Mouse (Mus musculus) induced T-regulatory cell, adult 2 months (primary cell): ENCODE data around the gene Cda.

Experiments used
- DNase-seq: peaks from one replicate; pipeline ENCODE4 v3.0.0-alpha.2; 2012; ENCODE audit warnings: low read depth

The Cda gene

GRCm38 (mm10) chr4:138307739-138308138, 60.1 kb downstream of the Cda start:
- DNase-seq: no peak

DNA sequence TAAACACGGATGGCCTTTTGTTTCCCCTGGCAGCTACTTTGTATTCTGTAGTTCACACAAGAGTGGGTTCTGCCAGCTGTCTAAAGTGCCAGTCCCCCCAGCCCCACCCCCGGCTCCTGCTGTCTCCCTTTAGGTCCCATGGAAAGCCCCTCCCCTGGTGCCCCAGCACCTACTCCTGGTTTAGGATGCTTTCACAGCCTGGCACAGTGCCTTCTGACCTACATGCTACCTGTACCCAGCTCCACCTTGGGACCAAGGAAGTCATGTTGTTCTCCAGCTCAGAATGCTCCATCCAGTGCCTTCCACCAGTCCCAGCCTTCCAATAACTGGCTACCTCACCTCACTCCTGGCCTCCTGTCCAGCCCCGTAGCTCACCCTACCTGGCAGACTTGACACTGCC, 60.8 kb downstream of the Cda start:
- no peak for DNase-seq

DNA sequence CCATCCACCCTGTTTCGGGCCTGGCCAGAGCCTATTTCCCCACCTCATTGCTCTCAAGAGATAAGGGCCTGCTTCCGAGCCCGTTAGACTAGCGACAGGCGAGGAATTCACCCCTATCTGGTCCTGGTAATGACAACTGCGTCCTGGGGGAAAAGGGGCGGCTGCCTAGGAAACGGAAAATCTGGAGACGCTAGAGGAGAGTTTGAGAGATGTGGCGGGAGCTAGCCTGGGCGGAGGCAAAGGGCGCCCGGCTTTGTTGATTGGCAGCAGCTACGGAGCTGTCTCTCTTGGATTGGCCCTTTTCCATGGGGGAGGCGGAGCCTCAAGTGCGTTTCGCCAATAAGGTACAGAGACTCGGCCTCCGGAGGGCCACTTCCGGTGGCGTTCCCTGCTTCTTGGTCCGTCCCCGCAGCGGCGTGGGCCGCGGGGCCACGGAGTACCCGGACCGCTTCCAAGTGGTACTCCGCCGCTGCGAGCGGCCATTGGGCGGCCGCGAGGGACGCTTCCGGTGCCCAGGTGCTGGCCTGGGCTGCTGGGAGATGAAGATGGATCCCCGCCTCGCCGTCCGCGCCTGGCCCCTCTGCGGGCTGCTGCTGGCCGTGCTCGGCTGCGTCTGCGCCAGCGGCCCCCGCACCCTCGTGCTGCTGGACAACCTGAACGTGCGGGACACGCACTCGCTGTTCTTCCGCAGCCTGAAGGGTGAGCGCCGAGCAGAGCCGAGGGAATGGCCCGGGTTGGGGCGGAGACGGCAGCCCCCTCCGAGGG, 63.3 kb downstream of the Cda start, which contains the start of gene Ddost:
Ddost (plus strand) TSS at position 391 of the 765 bp plus-strand sequence.
- peak; percentile 99 for DNase-seq

GRCm38 (mm10) chr4:138303742-138304141, 64.0 kb downstream of the Cda start:
- peak; percentile 33 for DNase-seq

DNA sequence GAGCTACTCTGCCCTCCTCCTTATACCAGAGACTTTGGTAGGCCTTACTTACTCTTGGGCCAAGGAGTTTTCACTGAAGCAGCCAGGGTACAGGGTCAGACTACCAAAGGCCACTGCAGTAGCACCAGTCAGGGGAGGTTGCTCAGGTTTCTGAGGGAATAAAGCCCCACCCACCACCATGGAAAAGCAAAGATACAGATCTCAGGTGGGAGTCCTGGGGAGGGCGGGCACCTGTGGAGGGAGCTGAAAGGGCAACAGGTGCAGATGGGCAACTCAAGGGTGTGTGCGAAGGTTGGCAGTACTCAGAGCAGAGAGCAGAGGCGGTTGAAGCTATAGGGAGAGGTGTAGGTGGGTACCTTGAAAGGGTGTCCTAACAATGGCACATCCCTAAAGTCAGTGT, 64.8 kb downstream of the Cda start:
- DNase-seq: no peak

- no peak for DNase-seq
Observed at GRCm38 (mm10) chr4:138301271-138301780, 66.5 kb downstream of the Cda start.

GRCm38 (mm10) chr4:138293949-138294550, 73.7 kb downstream of the Cda start:
- DNase-seq: no peak

GRCm38 (mm10) chr4:138293261-138293948, 74.4 kb downstream of the Cda start:
- no peak for DNase-seq

DNA sequence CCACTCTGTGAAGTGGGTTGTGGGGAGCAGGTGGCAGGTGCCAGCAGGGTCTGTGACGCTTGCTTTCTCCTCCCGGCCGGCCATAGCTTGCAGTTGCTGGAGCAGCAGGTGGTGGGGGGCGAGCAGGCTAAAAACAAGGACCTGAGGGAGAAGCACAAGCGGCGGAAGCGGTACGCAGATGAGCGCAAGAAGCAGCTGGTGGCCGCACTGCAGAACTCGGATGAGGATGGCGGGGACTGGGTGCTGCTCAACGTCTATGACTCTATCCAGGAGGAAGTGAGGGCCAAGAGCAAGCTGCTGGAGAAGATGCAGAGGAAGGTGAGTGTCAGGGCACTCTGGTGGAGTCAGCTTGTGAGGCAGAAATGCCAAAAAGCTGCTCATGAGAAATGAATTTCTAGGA, 75.8 kb downstream of the Cda start:
- no peak for DNase-seq

GRCm38 (mm10) chr4:138288691-138289090, 79.1 kb downstream of the Cda start:
- no peak for DNase-seq
